Mouse (Mus musculus): ENCODE measurements around the gene Rptor.

DNA sequence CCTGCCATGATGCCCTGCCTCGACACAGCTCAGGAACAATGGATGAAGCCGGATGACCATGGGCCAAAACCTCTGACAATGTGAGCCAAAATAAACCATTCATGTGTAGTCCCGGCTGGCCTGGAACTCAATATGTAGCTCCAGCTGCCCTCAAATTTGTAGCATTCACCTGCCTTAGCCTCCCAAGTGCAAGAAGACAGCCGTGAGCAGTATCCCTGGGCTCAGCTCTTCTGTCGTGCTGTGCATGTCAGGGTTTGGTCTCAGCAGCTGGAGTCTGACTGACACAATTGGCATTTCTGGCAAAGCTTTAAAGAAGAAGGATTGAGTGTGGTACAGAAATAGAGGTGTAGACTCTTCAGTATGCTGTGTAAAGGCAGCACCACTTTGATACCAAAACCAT is 276.9 kb downstream of the Rptor start:
- TF ChIP-seq CTCF (IDR thresholded peaks at IDR 0.05; ENCODE audit: low read depth) (no peak), EP300 (IDR thresholded peaks at IDR 0.05; ENCODE audit: low read depth) (no peak)
